Mouse (Mus musculus) testis, adult 10 weeks (tissue): ENCODE results near the gene Olfr1364. TPM values are rescaled to one million over a fixed set of nuclear protein-coding genes. Genes with fewer than 3 reads are reported as not detected.

Experiments
- polyA plus RNA-seq: library from polyadenylated mRNA; stranded (reverse); fragments of 350-450 nt; fragmentation: Illumina TruSeq; extraction: RNeasy Lipid Tissue Mini Kit (QIAGEN cat#74804); gene quantifications from one replicate; pipeline ENCODE4 v1.2.3, GENCODE M21; 2014; ENCODE audit warnings: low read depth, low replicate concordance

Gene Olfr1364
- not detected for polyA plus RNA-seq

GRCm38 (mm10) chr13:21581659-21582058, at the start of gene Olfr1364:
Olfr1364 (minus strand) TSS chr13:21581759.

DNA sequence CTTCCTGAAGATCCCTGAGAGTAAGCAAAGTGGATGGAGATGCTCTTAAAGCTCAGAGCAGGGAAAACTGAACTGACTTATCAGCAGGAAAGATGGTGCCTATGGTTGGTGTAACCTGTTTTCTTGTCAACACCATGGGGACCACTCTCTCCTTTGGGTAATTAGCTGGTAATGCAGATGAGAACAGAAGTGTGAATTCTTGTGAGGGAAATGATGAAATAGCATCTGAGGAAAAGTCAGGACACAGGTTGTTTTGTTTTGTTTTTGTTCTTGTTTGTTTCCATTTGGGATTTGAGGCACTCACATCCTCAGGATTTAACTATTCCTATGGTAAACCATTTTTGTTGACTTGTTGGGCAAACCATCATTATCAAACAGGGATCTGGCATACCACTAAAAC, 32.4 kb upstream of the Olfr1364 start, which contains the start of gene Olfr1362:
Gene Olfr1362, minus strand, starts transcription at position 101 of the 400 bp plus-strand sequence.

GRCm38 (mm10) chr13:21559793-21560192, 21.8 kb downstream of the Olfr1364 start, which contains the start of gene Olfr1535:
Olfr1535 (minus strand) TSS chr13:21559893.

DNA sequence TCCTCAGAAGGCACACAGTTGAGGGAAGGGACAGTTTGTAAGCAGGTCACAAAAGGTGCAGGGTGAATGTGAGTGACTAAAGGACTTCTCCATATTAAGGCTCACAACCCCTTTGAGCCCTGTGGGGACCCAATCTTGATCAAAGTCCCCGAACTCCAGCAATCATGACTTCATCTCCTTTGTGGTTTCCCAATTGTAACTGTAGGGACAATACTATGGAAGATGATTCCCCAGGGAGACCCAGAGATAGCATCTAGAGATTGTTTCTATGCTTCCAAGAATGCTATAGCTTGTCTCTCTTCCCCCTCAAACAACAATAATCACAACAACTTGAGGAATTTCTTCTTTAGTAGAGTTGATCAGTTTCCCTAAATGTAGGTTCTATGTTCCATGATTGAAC, 38.9 kb downstream of the Olfr1364 start, which contains the start of gene Olfr1366:
Gene Olfr1366, minus strand, starts transcription at position 101 of the 400 bp plus-strand sequence.

GRCm38 (mm10) chr13:21530781-21531201, 50.8 kb downstream of the Olfr1364 start, which contains the start of gene Zkscan8:
Zkscan8 (minus strand) TSS chr13:21531120.

Other genes with a start within 250 kb of the Olfr1364 start
- not detected for gene Olfr1367, start 234.8 kb downstream of the Olfr1364 start, polyA plus RNA-seq
- gene Zscan12, start 218.9 kb downstream of the Olfr1364 start, polyA plus RNA-seq, result 87.2 TPM
- gene Zkscan3, start 179.0 kb downstream of the Olfr1364 start, polyA plus RNA-seq, result 29.9 TPM
- gene Pgbd1, start 140.7 kb downstream of the Olfr1364 start, polyA plus RNA-seq, result 13.0 TPM
- gene Zscan26, start 128.0 kb downstream of the Olfr1364 start, polyA plus RNA-seq, result 21.1 TPM
- 189 TPM for gene Nkapl, start 113.2 kb downstream of the Olfr1364 start, polyA plus RNA-seq
- 0.67 TPM for gene Zkscan4, start 102.9 kb downstream of the Olfr1364 start, polyA plus RNA-seq
- gene Gm10065, start 102.3 kb downstream of the Olfr1364 start, polyA plus RNA-seq, result not detected
- 10.2 TPM for gene AK157302, start 86.5 kb downstream of the Olfr1364 start, polyA plus RNA-seq
- 0.88 TPM for gene Gm11273, start 80.3 kb downstream of the Olfr1364 start, polyA plus RNA-seq
- gene Zkscan8, start 50.6 kb downstream of the Olfr1364 start, polyA plus RNA-seq, result 9.0 TPM
- gene Olfr1366, start 39.0 kb downstream of the Olfr1364 start, polyA plus RNA-seq, result not detected
- gene Olfr1535, start 21.9 kb downstream of the Olfr1364 start, polyA plus RNA-seq, result not detected
- not detected for gene Olfr1362, start 32.3 kb upstream of the Olfr1364 start, polyA plus RNA-seq
- gene Olfr11, start 60.8 kb upstream of the Olfr1364 start, polyA plus RNA-seq, result not detected
- not detected for gene Olfr1361, start 81.6 kb upstream of the Olfr1364 start, polyA plus RNA-seq
- not detected for gene Olfr1360, start 95.6 kb upstream of the Olfr1364 start, polyA plus RNA-seq
- gene Olfr1359, start 116.4 kb upstream of the Olfr1364 start, polyA plus RNA-seq, result not detected
- gene Hist1h2bl, start 134.4 kb upstream of the Olfr1364 start, polyA plus RNA-seq, result not detected
- not detected for gene Hist1h2ai, start 134.7 kb upstream of the Olfr1364 start, polyA plus RNA-seq
- not detected for gene Hist1h3h, start 135.9 kb upstream of the Olfr1364 start, polyA plus RNA-seq
- not detected for gene Hist1h2bm, start 140.3 kb upstream of the Olfr1364 start, polyA plus RNA-seq
- gene Hist1h4j, start 153.3 kb upstream of the Olfr1364 start, polyA plus RNA-seq, result not detected
- not detected for gene Hist1h4k, start 168.7 kb upstream of the Olfr1364 start, polyA plus RNA-seq
- not detected for gene Hist1h2ak, start 172.1 kb upstream of the Olfr1364 start, polyA plus RNA-seq
- not detected for gene Hist1h2bn, start 172.4 kb upstream of the Olfr1364 start, polyA plus RNA-seq
- not detected for gene Hist1h1b, start 198.9 kb upstream of the Olfr1364 start, polyA plus RNA-seq
- not detected for gene Hist1h3i, start 201.6 kb upstream of the Olfr1364 start, polyA plus RNA-seq
- not detected for gene Hist1h2an, start 205.5 kb upstream of the Olfr1364 start, polyA plus RNA-seq
- gene Hist1h2bp, start 205.7 kb upstream of the Olfr1364 start, polyA plus RNA-seq, result 27.9 TPM
- not detected for gene Hist1h2bq, start 228.4 kb upstream of the Olfr1364 start, polyA plus RNA-seq
- not detected for gene Hist1h2ao, start 228.7 kb upstream of the Olfr1364 start, polyA plus RNA-seq
- not detected for gene Hist1h4m, start 230.0 kb upstream of the Olfr1364 start, polyA plus RNA-seq